Mouse (Mus musculus) olfactory bulb, adult 2 months (tissue): ENCODE results near the gene Trit1.

ENCODE experiments used
- CTCF ChIP-seq: fragments of 200-500 bp; IDR thresholded peaks from 2 replicates; pipeline ENCODE4 v1.5.1; 2012; ENCODE audit warnings: low read depth, mild to moderate bottlenecking, low read length, moderate library complexity; ENCODE audit not compliant: insufficient read depth
- POLR2A ChIP-seq: fragments of 200-500 bp; IDR thresholded peaks from 2 replicates; pipeline ENCODE4 v1.6.1; 2012; ENCODE audit warnings: mild to moderate bottlenecking, low read depth, low read length, moderate library complexity; ENCODE audit not compliant: insufficient read depth

DNA sequence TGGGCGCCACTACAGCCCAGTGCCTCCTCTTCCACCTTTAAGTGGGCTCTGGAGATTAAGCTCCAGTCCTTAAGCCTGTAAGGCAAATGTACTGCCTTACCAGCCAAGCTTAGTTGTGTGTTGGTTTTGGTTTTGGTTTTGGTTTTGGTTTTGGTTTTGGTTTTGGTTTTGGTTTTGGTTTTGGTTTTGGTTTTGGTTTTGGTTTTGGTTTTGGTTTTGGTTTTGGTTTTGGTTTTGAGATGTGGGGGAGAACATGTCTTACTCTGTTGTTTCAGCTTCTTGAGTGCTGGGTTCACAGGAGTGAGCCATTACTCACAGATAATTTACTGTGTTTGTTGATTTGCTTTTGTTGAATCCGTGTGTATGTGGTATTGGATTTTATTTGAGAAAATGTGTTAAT lies 68.9 kb downstream of the Trit1 start:
- TF ChIP-seq POLR2A, result no peak
- no peak for TF ChIP-seq CTCF
